Mouse (Mus musculus): ENCODE data around the gene Olfr157. TPM values are rescaled to one million over a fixed set of nuclear protein-coding genes. Genes with fewer than 3 reads are reported as not detected.
"Not testable (repeated sequence)": the region's sequence is repeated elsewhere in the genome, so short reads cannot be mapped to it uniquely, and the experiment has no call there.

Gene Olfr157
- polyA plus RNA-seq, 1 experiment from 2014 or later: not detected

- H3K4me3 ChIP-seq: no peak overlapping the region
- 80% methylated on average over 8 of the region's 8 CpGs for WGBS
- H3K9ac ChIP-seq: no peak overlapping the region
- no peak overlapping the region for H3K4me2 ChIP-seq
- no peak overlapping the region for H3K27ac ChIP-seq (replicated peaks)
- no peaks in the 10 kb centered on the region for H3K4me1 ChIP-seq (replicated peaks)
- H3K27me3 ChIP-seq: no peaks in the 10 kb centered on the region
- H3K36me3 ChIP-seq: no peaks in the 10 kb centered on the region
- ATAC-seq (ENCODE audit: low FRiP score, low read depth): no peak
- H3K9me3 ChIP-seq: no peaks in the 10 kb centered on the region
Measured at GRCm38 (mm10) chr4:43854101-43854500, 14.1 kb upstream of the Olfr157 start.

- Histone ChIP-seq H3K27ac (replicated peaks) (no peak within 1 kb of the TSS), H3K36me3 (no peaks in the 10 kb centered on the region), H3K4me2 (no peak within 1 kb of the TSS), H3K4me1 (replicated peaks) (no peaks in the 10 kb centered on the region), H3K27me3 (no peaks in the 10 kb centered on the region), H3K9me3 (no peaks in the 10 kb centered on the region), H3K4me3 (no peak within 1 kb of the TSS), H3K9ac (no peak within 1 kb of the TSS)
- ATAC-seq (ENCODE audit: low FRiP score, low read depth): no peak
- 85% methylated on average over 6 of the region's 6 CpGs for WGBS
Measured at GRCm38 (mm10) chr4:43851265-43851664, 11.3 kb upstream of the Olfr157 start, which contains the start of gene Olfr155. Gene Olfr155 (plus strand): TSS chr4:43851565.

- no peaks in the 10 kb centered on the region for H3K36me3 ChIP-seq
Measured at GRCm38 (mm10) chr4:43838326-43838725, 1.7 kb downstream of the Olfr157 start.

GRCm38 (mm10) chr4:43834749-43835148 is 5.3 kb downstream of the Olfr157 start:
- no peak overlapping the region for H3K4me2 ChIP-seq
- no peak overlapping the region for H3K27ac ChIP-seq (replicated peaks)
- no peak overlapping the region for H3K9ac ChIP-seq
- WGBS: 79% methylated on average over 4 of the region's 4 CpGs
- H3K4me1 ChIP-seq (replicated peaks): no peaks in the 10 kb centered on the region
- H3K4me3 ChIP-seq: no peak overlapping the region
- ATAC-seq (ENCODE audit: low FRiP score, low read depth): no peak
- no peaks in the 10 kb centered on the region for H3K27me3 ChIP-seq
- no peaks in the 10 kb centered on the region for H3K36me3 ChIP-seq
- no peaks in the 10 kb centered on the region for H3K9me3 ChIP-seq

More at GRCm38 (mm10) chr4:43838326-43838725, 1.7 kb downstream of the Olfr157 start:
- ATAC-seq (ENCODE audit: low FRiP score, low read depth): no peak
- no peak overlapping the region for H3K4me3 ChIP-seq
- WGBS: 78% methylated on average over 3 of the region's 3 CpGs
- no peaks in the 10 kb centered on the region for H3K9me3 ChIP-seq
- no peaks in the 10 kb centered on the region for H3K27me3 ChIP-seq
- no peak overlapping the region for H3K4me2 ChIP-seq
- H3K4me1 ChIP-seq (replicated peaks): no peaks in the 10 kb centered on the region
- H3K9ac ChIP-seq: no peak overlapping the region
- H3K27ac ChIP-seq (replicated peaks): no peak overlapping the region

- whole genome bisulfite sequencing: 72% methylated on average over 5 of the region's 5 CpGs
- no peak overlapping the region for H3K4me3 ChIP-seq
- H3K9me3 ChIP-seq: no peaks in the 10 kb centered on the region
- no peaks in the 10 kb centered on the region for H3K4me1 ChIP-seq (replicated peaks)
- no peak overlapping the region for H3K9ac ChIP-seq
- no peaks in the 10 kb centered on the region for H3K36me3 ChIP-seq
- ATAC-seq (ENCODE audit: low FRiP score, low read depth): no peak
- H3K27ac ChIP-seq (replicated peaks): no peak overlapping the region
- no peak overlapping the region for H3K4me2 ChIP-seq
- no peaks in the 10 kb centered on the region for H3K27me3 ChIP-seq
Measured at GRCm38 (mm10) chr4:43833752-43834151, 6.2 kb downstream of the Olfr157 start.

- H3K27me3 ChIP-seq: no peaks in the 10 kb centered on the region
- H3K36me3 ChIP-seq: no peaks in the 10 kb centered on the region
- H3K4me1 ChIP-seq (replicated peaks): no peaks in the 10 kb centered on the region
- no peak overlapping the region for H3K4me2 ChIP-seq
- no peak overlapping the region for H3K27ac ChIP-seq (replicated peaks)
- ATAC-seq (ENCODE audit: low FRiP score, low read depth): no peak
- no peak overlapping the region for H3K9ac ChIP-seq
- no peaks in the 10 kb centered on the region for H3K9me3 ChIP-seq
- H3K4me3 ChIP-seq: no peak overlapping the region
- WGBS: 76% methylated on average over 5 of the region's 5 CpGs
Measured at GRCm38 (mm10) chr4:43832031-43832430, 8.0 kb downstream of the Olfr157 start.

GRCm38 (mm10) chr4:43828806-43829205 is 11.2 kb downstream of the Olfr157 start:
- ATAC-seq (ENCODE audit: low FRiP score, low read depth): no peak
- H3K36me3 ChIP-seq: no peaks in the 10 kb centered on the region
- H3K4me2 ChIP-seq: no peak overlapping the region
- no peak overlapping the region for H3K9ac ChIP-seq
- 97% methylated on average over 4 of the region's 4 CpGs for WGBS
- H3K4me3 ChIP-seq: no peak overlapping the region
- no peaks in the 10 kb centered on the region for H3K4me1 ChIP-seq (replicated peaks)
- H3K27ac ChIP-seq (replicated peaks): no peak overlapping the region
- no peaks in the 10 kb centered on the region for H3K27me3 ChIP-seq
- H3K9me3 ChIP-seq: no peaks in the 10 kb centered on the region

- Histone ChIP-seq H3K27me3 (no peaks in the 10 kb centered on the region), H3K4me3 (no peak within 1 kb of the TSS), H3K36me3 (no peaks in the 10 kb centered on the region), H3K4me1 (replicated peaks) (no peaks in the 10 kb centered on the region), H3K9ac (no peak within 1 kb of the TSS), H3K9me3 (no peaks in the 10 kb centered on the region), H3K27ac (replicated peaks) (no peak within 1 kb of the TSS), H3K4me2 (no peak within 1 kb of the TSS)
- WGBS: 19% methylated on average over 7 of the region's 7 CpGs
- no peak for ATAC-seq (ENCODE audit: low FRiP score, low read depth)
Measured at GRCm38 (mm10) chr4:43823845-43824337, 16.1 kb downstream of the Olfr157 start, which contains the start of gene Olfr156. Gene Olfr156 (minus strand): TSS chr4:43823895.

- H3K36me3 ChIP-seq: no peaks in the 10 kb centered on the region
- no peak for ATAC-seq (ENCODE audit: low FRiP score, low read depth)
Measured at GRCm38 (mm10) chr4:43822896-43823550, 17.0 kb downstream of the Olfr157 start.

GRCm38 (mm10) chr4:43798936-43799335 is 41.1 kb downstream of the Olfr157 start:
- Histone ChIP-seq H3K9me3 (no peaks in the 10 kb centered on the region), H3K4me2 (no peak overlapping the region), H3K36me3 (no peaks in the 10 kb centered on the region), H3K9ac (no peak overlapping the region), H3K27ac (replicated peaks) (no peak overlapping the region), H3K27me3 (no peaks in the 10 kb centered on the region), H3K4me3 (no peak overlapping the region), H3K4me1 (replicated peaks) (no peaks in the 10 kb centered on the region)
- ATAC-seq (ENCODE audit: low FRiP score, low read depth): no peak
- WGBS: 83% methylated on average over 7 of the region's 7 CpGs

More at GRCm38 (mm10) chr4:43822896-43823550, 17.0 kb downstream of the Olfr157 start:
- no peaks in the 10 kb centered on the region for H3K9me3 ChIP-seq
- WGBS: 91% methylated on average over 13 of the region's 13 CpGs
- no peak overlapping the region for H3K4me3 ChIP-seq
- H3K27me3 ChIP-seq: no peaks in the 10 kb centered on the region
- no peak overlapping the region for H3K9ac ChIP-seq
- H3K4me2 ChIP-seq: no peak overlapping the region
- no peaks in the 10 kb centered on the region for H3K4me1 ChIP-seq (replicated peaks)
- no peak overlapping the region for H3K27ac ChIP-seq (replicated peaks)

GRCm38 (mm10) chr4:43795844-43796243 is 44.2 kb downstream of the Olfr157 start:
- 90% methylated on average over 5 of the region's 5 CpGs for WGBS
- ATAC-seq (ENCODE audit: low FRiP score, low read depth); H3K4me1 ChIP-seq (replicated peaks); H3K9ac ChIP-seq; H3K4me3 ChIP-seq; H3K4me2 ChIP-seq; H3K27ac ChIP-seq (replicated peaks); H3K9me3 ChIP-seq; H3K36me3 ChIP-seq; H3K27me3 ChIP-seq: not testable (repeated sequence)

- no peak for ATAC-seq (ENCODE audit: low FRiP score, low read depth)
- H3K36me3 ChIP-seq: no peaks in the 10 kb centered on the region
- WGBS: 77% methylated on average over 6 of the region's 6 CpGs
- H3K9ac ChIP-seq: no peak overlapping the region
- H3K27me3 ChIP-seq: no peaks in the 10 kb centered on the region
- H3K27ac ChIP-seq (replicated peaks): no peak overlapping the region
- H3K4me2 ChIP-seq: no peak overlapping the region
- no peaks in the 10 kb centered on the region for H3K4me1 ChIP-seq (replicated peaks)
- H3K4me3 ChIP-seq: no peak overlapping the region
- H3K9me3 ChIP-seq: no peaks in the 10 kb centered on the region
Measured at GRCm38 (mm10) chr4:43795296-43795695, 44.7 kb downstream of the Olfr157 start.

Measured in hindbrain, embryonic 15.5 days (tissue).